Mouse (Mus musculus) spleen, adult 2 months (tissue): ENCODE data around the gene Tspan12.

Source experiments
- CTCF ChIP-seq: fragments of 200-500 bp; IDR thresholded peaks from 2 replicates; pipeline ENCODE4 v1.5.1; 2011; ENCODE audit warnings: mild to moderate bottlenecking, inconsistent platforms; ENCODE audit not compliant: insufficient read depth, insufficient read length, insufficient replicate concordance; ENCODE audit errors: extremely low read depth
- POLR2A ChIP-seq: fragments of 200-500 bp; IDR thresholded peaks from 2 replicates; pipeline ENCODE4 v1.6.1; 2011; ENCODE audit warnings: low read depth, low read length, inconsistent platforms

DNA sequence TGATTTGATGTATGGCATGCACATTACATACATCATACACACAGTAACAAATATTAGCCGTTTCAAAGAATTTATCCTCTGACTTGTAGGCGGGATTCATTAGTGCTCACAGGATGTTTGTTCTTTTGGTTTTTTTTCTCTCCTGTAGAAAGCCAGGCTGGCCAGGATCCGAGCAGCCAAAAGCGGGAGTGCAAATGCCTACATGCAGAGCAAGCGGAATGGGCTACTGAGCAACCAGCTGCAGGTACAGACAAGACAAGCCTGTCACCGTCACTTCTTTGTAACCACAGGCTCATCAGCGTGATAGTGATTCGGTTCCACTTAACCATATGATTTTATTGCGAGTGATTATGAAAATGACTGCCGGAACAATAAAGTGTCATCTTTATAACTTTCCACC lies 130.1 kb downstream of the Tspan12 start:
- TF ChIP-seq POLR2A (no peak), CTCF (no peak)
